ENCODE assay signal across 11 mouse cellular contexts in the genomic region with DNA sequence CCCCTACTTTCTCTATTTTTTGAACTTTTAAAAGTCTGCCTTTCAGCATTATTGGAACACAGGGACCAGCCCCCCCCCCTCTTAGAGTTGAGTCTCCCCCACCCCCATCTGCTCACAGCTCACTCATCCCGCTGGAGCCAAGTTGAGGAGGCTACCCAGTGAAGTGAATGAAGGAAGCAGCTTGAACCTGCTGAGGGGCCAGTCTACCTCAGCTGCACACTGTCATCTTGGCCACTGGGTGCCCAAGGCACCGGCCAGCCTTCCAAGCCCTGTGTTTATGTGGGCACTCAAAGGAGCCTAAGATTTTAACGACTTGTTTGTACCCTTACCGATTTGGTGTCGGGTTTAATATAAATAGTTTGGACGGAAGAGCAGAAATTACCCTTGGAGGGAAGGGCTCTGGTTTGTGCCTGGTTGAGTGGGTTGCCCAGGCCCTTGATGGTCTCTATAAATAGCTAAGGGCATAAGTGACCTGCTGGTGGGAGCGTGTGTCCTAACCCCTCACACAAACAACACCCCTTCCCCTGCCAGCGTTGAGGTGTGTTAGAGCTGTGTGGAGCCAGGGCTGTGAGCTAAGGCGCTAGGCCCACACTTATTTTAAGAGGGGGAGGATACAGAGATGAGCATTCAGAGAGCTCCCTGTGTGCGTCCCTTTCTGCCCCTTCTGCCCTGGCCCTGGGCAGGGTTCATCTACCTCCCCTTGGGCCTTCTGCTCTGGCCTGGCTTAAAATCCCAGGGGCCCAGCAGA. TPM values are rescaled to one million over a fixed set of nuclear protein-coding genes. Genes with fewer than 3 reads are reported as not detected.
DNase-seq lines count a peak whose midpoint lies in the region; ATAC-seq and TF ChIP-seq lines count a peak whose summit lies in the region.
"Had no signal": no experiment of that assay in that cellular context is flagged by ENCODE, and none has a peak within 500 bp of the region (broad histone marks: within the 10 kb centered on the region; RNA-seq: fewer than 3 reads in every experiment).

No protein-coding gene starts in this region.

- H3K9me3 ChIP-seq in heart, embryonic 11.5 days (replicated peaks; ENCODE audit: control insufficient read depth, low read length): no peaks in the 10 kb centered on the region
- no peaks in the 10 kb centered on the region for H3K9me3 ChIP-seq in forebrain, embryonic 13.5 days (replicated peaks)
- H3K9me3 ChIP-seq in limb, embryonic 15.5 days: no peaks in the 10 kb centered on the region
- H3K9me3 ChIP-seq in intestine, embryonic 16.5 days (ENCODE audit: control insufficient read depth, low read length): no peaks in the 10 kb centered on the region

- peak overlapping the region; percentile 51; the same call in 1 of the 2 replicates for H3K27ac ChIP-seq in heart, embryonic 11.5 days (ENCODE audit: low read depth, low read length)
- H3K27ac ChIP-seq in forebrain, embryonic 13.5 days: peak overlapping the region; percentile 58
- peak overlapping the region; percentile 43; the same call in 1 of the 2 replicates for H3K27ac ChIP-seq in limb, embryonic 15.5 days
- H3K27ac ChIP-seq in intestine, embryonic 16.5 days (ENCODE audit: low read length): no peak overlapping the region
- H3K27ac ChIP-seq: liver, embryonic 14.5 days had no signal

- no peak overlapping the region for H3K4me3 ChIP-seq in heart, embryonic 11.5 days (ENCODE audit: low read depth, low read length)
- H3K4me3 ChIP-seq in forebrain, embryonic 13.5 days: peak overlapping the region; percentile 28
- H3K4me3 ChIP-seq in limb, embryonic 15.5 days: peak overlapping the region; percentile 73
- H3K4me3 ChIP-seq in intestine, embryonic 16.5 days (ENCODE audit: low read length): no peak overlapping the region

- peak overlapping the region; percentile 40; the same call in 1 of the 2 replicates for H3K9ac ChIP-seq in heart, embryonic 11.5 days (ENCODE audit: low read depth, low read length)
- H3K9ac ChIP-seq in forebrain, embryonic 13.5 days: peak overlapping the region; percentile 49
- no peak overlapping the region for H3K9ac ChIP-seq in limb, embryonic 15.5 days
- H3K9ac ChIP-seq in intestine, embryonic 16.5 days (ENCODE audit: low read depth, low read length): no peak overlapping the region
- H3K9ac ChIP-seq: liver, embryonic 14.5 days had no signal

- H3K4me2 ChIP-seq in heart, embryonic 11.5 days: peak overlapping the region; percentile 12
- peak overlapping the region; percentile 86 for H3K4me2 ChIP-seq in forebrain, embryonic 13.5 days
- H3K4me2 ChIP-seq in limb, embryonic 15.5 days: peak overlapping the region; percentile 50
- no peak overlapping the region for H3K4me2 ChIP-seq in intestine, embryonic 16.5 days (ENCODE audit: low read depth, low read length)

- H3K36me3 ChIP-seq in heart, embryonic 11.5 days (ENCODE audit: control insufficient read depth, insufficient read depth, low read length): peaks cover 3% of the 10 kb centered on the region; the same call in 1 of the 2 replicates
- H3K36me3 ChIP-seq in forebrain, embryonic 13.5 days (ENCODE audit: poor library complexity, severe bottlenecking): peaks cover 15% of the 10 kb centered on the region
- H3K36me3 ChIP-seq in limb, embryonic 15.5 days: peaks cover 10% of the 10 kb centered on the region
- peaks cover 7% of the 10 kb centered on the region for H3K36me3 ChIP-seq in intestine, embryonic 16.5 days (ENCODE audit: control insufficient read depth, insufficient read depth, low read length)

- no peak for TF ChIP-seq CTCF in brain, embryonic 14.5 days (IDR thresholded peaks at IDR 0.05; ENCODE audit: borderline replicate concordance, extremely low read depth, insufficient read depth, insufficient read length)

- H3K4me1 ChIP-seq in heart, embryonic 11.5 days (ENCODE audit: control insufficient read depth, insufficient read depth, low read length): peaks cover 63% of the 10 kb centered on the region
- peaks cover 96% of the 10 kb centered on the region for H3K4me1 ChIP-seq in forebrain, embryonic 13.5 days
- peaks cover 81% of the 10 kb centered on the region for H3K4me1 ChIP-seq in limb, embryonic 15.5 days
- H3K4me1 ChIP-seq in intestine, embryonic 16.5 days (ENCODE audit: control insufficient read depth, insufficient read depth, low read length): peaks cover 48% of the 10 kb centered on the region

- H3K27me3 ChIP-seq in heart, embryonic 11.5 days (ENCODE audit: control insufficient read depth, insufficient read depth, low read length): peaks cover 6% of the 10 kb centered on the region; the same call in 1 of the 2 replicates
- H3K27me3 ChIP-seq in forebrain, embryonic 13.5 days: no peaks in the 10 kb centered on the region
- no peaks in the 10 kb centered on the region for H3K27me3 ChIP-seq in limb, embryonic 15.5 days
- no peaks in the 10 kb centered on the region; the same call in 1 of the 2 replicates for H3K27me3 ChIP-seq in intestine, embryonic 16.5 days (replicated peaks; ENCODE audit: control insufficient read depth, insufficient read depth, low read length)

- no peak for TF ChIP-seq POLR2A in brain, embryonic 14.5 days (IDR thresholded peaks at IDR 0.05; ENCODE audit: borderline replicate concordance, extremely low read depth, insufficient read depth, insufficient read length, poor library complexity, severe bottlenecking)

- WGBS in heart, embryonic 11.5 days (ENCODE audit: insufficient replicate concordance): 43% methylated on average over 10 of the region's 10 CpGs
- WGBS in forebrain, embryonic 13.5 days: 34% methylated on average over 10 of the region's 10 CpGs
- WGBS in limb, embryonic 15.5 days: 29% methylated on average over 10 of the region's 10 CpGs
- WGBS in intestine, embryonic 16.5 days: 54% methylated on average over 10 of the region's 10 CpGs

- ATAC-seq in heart, embryonic 11.5 days (replicated peaks; ENCODE audit: insufficient number of reproducible peaks, low FRiP score, low TSS enrichment): no peak
- no peak for ATAC-seq in forebrain, embryonic 13.5 days
- no peak for ATAC-seq in limb, embryonic 15.5 days (ENCODE audit: insufficient number of reproducible peaks, low FRiP score, low TSS enrichment, low read depth)
- no peak for ATAC-seq in frontal cortex, adult (ENCODE audit: low TSS enrichment)
- ATAC-seq in intestine, embryonic 16.5 days: no peak

- DNase-seq in heart, adult 11 months: no peak
- peak; percentile 27 for DNase-seq in brain, embryonic 14.5 days (ENCODE audit: low read depth)
- no peak for DNase-seq in kidney, postnatal 10 days
- DNase-seq: cerebellum, adult 8-10 months; kidney, postnatal 25 days had no signal

RNA-seq across cellular contexts. Expression of a gene that starts 6.4 kb away (rescaled TPM):
- polyA plus RNA-seq in heart, embryonic 11.5 days (2014; fragmentation: Nextera tagmentation; extraction: Ambion mirVana): 2.9 and 3.0 TPM in 2 replicates
- 32.4 and 42.2 TPM in 2 replicates for polyA plus RNA-seq in brain, embryonic 14.5 days (2012; rRNA removed)
- polyA plus RNA-seq in forebrain, embryonic 13.5 days (2015; fragmentation: Nextera tagmentation; extraction: Ambion mirVana): 9.6 and 11.4 TPM in 2 replicates
- polyA plus RNA-seq in limb, embryonic 15.5 days (2015; fragmentation: Nextera tagmentation; extraction: Ambion mirVana): 15.8 and 20.3 TPM in 2 replicates
- polyA plus RNA-seq in intestine, embryonic 16.5 days (2015; fragmentation: Nextera tagmentation; extraction: Ambion mirVana): 2.8 and 3.2 TPM in 2 replicates

Comparison
In these comparisons a context has a peak if more than half of its experiments do, and no peak if none do; other contexts are left out.
1. H3K4me3 ChIP-seq: peak in forebrain, embryonic 13.5 days (single experiment) and limb, embryonic 15.5 days (single experiment); none in heart, embryonic 11.5 days (single experiment) and intestine, embryonic 16.5 days (single experiment).
2. H3K9ac ChIP-seq: peak in heart, embryonic 11.5 days (single experiment) and forebrain, embryonic 13.5 days (single experiment); none in limb, embryonic 15.5 days (single experiment) and intestine, embryonic 16.5 days (single experiment).